Mouse (Mus musculus): ENCODE measurements around the gene Hat1.

DNA sequence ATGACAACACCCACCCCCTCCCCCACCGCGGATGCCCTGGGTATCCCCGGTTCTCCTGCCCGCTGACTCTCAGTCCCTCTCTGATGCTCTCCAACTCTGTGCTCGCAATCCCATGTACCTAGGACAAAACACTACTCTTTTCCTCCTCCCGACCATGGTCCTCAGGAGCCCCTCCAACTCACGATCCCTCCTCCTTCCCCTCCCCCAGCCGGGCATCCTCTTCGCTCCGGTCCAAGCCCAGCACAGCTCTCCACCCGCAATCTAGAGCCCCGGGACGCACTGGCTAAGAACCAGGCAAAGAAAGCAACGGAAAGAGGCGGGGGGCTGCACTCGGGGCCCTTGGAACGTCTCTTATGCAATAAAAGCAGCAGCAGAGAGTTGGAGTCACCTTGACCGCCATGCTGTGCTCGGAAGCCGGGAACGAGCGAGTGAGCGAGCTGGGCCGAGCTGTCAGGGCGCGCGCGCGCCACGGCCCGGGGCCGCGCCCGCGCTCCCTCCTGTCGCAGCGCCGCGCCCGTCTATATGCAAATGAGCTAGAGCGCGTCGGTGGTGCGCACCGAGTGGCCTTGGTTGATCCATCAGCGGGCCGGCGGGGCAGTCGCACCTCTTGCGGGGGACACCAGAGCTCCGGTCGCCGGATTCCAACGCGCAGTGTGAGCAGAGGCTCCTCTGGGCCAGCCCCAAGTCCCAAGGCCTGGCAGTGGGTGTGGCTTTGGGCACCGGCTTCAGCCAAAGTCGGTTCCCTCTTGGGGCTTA lies 21.5 kb upstream of the Hat1 start, which contains the start of gene Slc25a12:
- no peak for TF ChIP-seq CTCF (IDR thresholded peaks at IDR 0.05)
- TF ChIP-seq EP300 (IDR thresholded peaks at IDR 0.05), result no peak
